Mouse (Mus musculus) kidney, postnatal 25 days (tissue): Measurements from ENCODE around the gene Gpr35.

ENCODE experiments used
- DNase-seq, 2 experiments: peaks; one replicate each; pipeline ENCODE4 v3.0.0; 2021; ENCODE audit warnings: mixed read lengths in 2 of 2

The Gpr35 gene

GRCm38 (mm10) chr1:92982931-92983605 lies 32.4 kb downstream of the Gpr35 start:
- no peak for DNase-seq

- DNase-seq: no peak
Measured at GRCm38 (mm10) chr1:92984999-92985398, 34.3 kb downstream of the Gpr35 start.

- peak in 1 of 2 experiments; percentile 10 for DNase-seq
Measured at GRCm38 (mm10) chr1:92988894-92989293, 38.2 kb downstream of the Gpr35 start.

DNA sequence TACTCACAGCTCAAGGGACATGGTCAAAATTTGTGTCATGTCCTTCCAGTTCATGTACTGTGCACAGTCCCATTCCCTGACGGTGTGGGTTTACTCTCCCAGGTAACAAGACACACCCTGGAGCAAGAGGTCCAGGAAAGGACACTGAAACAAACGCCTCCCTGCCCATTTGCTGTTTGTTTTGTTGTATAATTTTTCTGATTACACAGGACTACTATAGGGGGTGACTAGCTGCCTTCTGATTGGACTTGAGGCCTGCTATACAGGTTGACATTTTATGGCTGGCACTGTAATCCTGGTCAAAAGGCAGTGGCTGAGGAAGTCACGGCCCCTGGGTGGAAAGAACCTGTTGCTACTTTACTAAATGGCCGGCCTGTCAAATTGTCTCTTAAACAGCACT lies 39.2 kb downstream of the Gpr35 start:
- peak in 1 of 2 experiments; percentile 12 for DNase-seq

- peak in 1 of 2 experiments; percentile 6 for DNase-seq
Measured at GRCm38 (mm10) chr1:92992214-92992855, 41.7 kb downstream of the Gpr35 start.

DNA sequence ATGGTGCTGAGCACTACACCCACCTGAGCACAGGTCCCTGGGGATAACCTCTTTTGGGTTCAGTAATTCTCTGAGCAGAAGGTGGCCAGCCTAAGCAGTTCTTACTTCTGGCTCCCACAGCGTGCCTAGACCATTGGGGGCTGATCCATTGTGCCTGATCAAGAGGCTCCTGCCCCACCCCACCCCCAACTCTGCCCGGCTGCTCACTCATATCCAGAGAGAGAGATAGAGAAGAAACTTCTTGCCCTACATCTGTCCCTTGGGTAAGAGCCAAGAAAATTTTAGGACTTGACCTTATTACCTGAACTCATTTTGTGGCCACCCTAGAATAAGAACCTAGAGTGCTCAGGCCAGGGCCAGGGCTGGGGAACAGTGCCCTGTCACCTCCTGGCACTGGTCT lies 42.2 kb downstream of the Gpr35 start:
- peak in 1 of 2 experiments; percentile 14 for DNase-seq

GRCm38 (mm10) chr1:93006061-93006460 lies 55.4 kb downstream of the Gpr35 start, which contains the start of gene Aqp12:
Gene Aqp12 (plus strand): TSS chr1:93006334.
- no peak for DNase-seq

DNA sequence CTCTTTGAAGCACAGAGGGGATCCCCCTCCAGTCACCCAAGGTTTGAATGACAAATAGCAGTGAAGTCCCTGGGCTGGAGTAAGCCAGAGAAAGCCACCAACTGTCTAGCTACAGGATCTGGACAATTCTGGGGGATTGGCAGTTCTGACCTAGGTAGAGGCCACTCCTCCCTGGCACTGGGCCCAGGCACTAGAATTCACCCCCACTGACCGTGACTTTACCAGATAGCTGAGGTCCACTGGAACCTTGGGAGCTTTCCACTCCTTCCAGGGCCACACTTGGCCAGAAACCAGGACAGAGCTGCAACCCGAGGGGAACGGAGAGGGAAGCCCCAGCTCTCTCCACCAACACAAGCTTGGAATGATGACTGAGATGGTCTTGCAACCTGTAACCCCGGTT lies 58.5 kb downstream of the Gpr35 start:
- peak; percentile 50 to 64 for DNase-seq

DNA sequence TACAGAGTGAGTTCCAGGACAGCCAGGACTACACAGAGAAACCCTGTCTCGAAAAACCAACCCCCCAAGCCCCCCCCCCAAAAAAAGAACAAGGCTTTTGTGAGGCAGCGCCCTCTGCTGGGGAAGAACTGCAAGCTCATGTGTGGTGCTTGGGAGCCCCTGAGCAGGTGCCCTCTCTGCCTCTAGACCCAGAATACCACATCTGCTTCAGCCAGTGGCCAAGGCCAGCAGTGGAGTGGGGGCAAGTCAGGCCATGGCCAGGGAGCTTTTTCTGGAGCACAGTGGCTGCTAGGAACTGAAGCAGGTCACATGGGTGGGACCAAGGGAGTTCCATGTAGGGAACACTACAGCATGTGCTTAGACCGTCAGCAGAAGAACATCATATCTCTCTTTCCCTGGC lies 60.1 kb downstream of the Gpr35 start:
- peak in 1 of 2 experiments; percentile 40 for DNase-seq

GRCm38 (mm10) chr1:93012103-93012585 lies 61.5 kb downstream of the Gpr35 start:
- DNase-seq: peak in 1 of 2 experiments; percentile 8

GRCm38 (mm10) chr1:93013367-93013766 lies 62.7 kb downstream of the Gpr35 start:
- DNase-seq: no peak

DNA sequence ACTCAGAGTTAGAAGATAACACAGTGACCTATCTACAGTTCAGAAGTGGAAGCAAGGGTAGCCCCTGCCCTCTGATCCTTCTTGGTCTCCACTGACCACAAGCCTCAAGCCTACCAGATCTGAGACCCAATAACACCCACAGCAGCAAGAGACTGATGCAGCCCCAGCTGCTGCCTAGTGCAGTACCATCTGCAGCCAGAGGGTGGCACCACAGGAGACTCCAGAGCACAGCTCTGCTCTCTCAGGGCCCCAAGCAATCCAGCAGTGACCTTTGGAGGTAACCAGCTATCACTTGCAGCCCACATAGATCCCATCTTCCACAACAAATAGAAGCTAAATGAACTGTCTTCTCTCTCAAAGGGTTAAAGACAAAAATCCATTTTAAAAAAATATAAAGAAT lies 63.8 kb downstream of the Gpr35 start:
- peak; percentile 72 to 82 for DNase-seq

DNA sequence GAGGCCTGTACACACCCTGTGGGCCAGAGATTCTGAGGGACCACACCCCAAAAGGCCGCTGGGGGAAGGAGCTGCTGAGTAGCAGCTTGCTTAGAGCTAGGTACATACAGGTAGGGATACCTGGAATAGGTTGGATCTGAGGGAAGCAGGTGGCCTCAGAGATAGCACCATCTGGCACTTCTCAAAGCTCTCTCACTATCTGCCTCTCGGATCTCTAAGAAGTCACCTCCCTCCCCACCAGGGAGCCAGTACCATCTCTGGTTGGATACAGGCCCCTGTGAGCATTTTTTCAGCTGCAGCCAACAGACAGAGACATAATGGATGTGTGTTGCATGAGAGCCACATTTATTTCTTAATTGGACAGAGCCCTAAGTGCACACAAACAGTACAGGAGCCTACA lies 64.5 kb downstream of the Gpr35 start:
- DNase-seq: no peak

GRCm38 (mm10) chr1:93018716-93019115 lies 68.1 kb downstream of the Gpr35 start:
- no peak for DNase-seq

DNA sequence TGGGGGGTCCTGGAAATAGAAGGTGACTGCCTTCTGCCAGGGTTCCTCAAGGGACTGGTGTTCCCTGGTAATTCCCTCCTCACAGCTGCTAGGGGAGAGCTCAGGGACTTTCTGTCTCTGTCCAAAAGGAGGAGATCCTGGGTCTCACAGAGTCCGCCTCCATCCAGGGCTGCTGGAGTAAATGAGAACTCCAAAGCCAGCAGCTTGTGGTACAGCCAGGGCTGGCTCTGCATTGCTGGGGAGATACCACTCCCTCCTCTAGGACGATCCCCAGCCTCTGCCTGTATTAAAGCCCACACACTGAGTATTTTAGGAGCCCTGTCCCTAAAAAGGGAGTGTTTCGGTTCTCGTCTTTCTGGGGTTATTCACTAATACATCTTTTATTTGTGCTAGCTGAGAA lies 69.9 kb downstream of the Gpr35 start:
- no peak for DNase-seq

- no peak for DNase-seq
Measured at GRCm38 (mm10) chr1:93026600-93026999, 75.9 kb downstream of the Gpr35 start.

- no peak for DNase-seq
Measured at GRCm38 (mm10) chr1:93029387-93029786, 78.7 kb downstream of the Gpr35 start.

GRCm38 (mm10) chr1:93030060-93030459 lies 79.4 kb downstream of the Gpr35 start:
- no peak for DNase-seq

DNA sequence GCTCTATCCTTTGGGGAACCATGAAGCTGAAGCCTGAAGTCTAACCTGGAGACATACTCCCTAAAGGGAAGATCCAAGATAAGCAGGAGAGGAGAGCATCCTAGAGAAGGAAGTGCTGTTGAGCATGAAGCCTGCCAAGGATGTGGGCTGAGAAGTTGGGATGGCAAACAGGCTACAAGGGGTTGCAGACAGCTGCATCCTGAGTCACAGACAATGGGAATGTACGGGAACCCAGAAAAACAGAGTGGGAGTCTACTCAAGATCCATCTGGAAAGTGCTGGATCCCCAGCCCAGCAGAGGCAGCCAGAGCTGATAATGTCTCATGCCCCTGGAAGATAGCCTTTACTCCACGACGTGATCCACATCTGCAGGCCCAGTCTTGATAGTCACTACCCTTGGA lies 80.5 kb downstream of the Gpr35 start:
- DNase-seq: no peak

DNA sequence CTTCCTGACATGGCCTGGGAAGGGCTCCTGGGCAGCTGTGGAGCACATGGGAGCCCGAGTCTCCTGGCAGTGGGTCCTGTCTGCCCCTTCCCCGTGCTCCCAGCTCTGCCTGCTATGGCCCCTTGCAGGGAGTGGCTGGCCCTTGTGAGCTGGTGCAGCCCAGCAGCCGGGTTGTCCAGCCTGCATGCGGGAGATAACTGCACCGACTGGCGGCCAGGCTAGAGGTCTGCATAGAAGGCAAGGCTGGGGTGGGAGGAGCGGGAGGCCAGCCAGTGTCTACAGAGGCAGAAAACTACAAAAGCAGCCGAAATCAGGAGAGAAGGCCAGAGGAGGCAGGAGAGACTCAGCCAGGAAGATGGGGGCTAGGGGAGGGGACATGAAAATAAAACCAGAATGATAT lies 83.3 kb downstream of the Gpr35 start:
- no peak for DNase-seq

- no peak for DNase-seq
Measured at GRCm38 (mm10) chr1:93035981-93036380, 85.3 kb downstream of the Gpr35 start.
